Mouse (Mus musculus) thymus, postnatal 10 days (tissue): ENCODE measurements around the gene Vegfa.

ENCODE experiments used
- DNase-seq, 2 experiments: peaks; one replicate each; pipeline ENCODE4 v3.0.0; 2021; ENCODE audit warnings: low spot score in 2 of 2

Gene Vegfa

GRCm38 (mm10) chr17:46025927-46026668 lies 6.1 kb downstream of the Vegfa start:
- DNase-seq, result no peak

GRCm38 (mm10) chr17:46025207-46025606 lies 7.0 kb downstream of the Vegfa start:
- DNase-seq, result no peak

- no peak for DNase-seq
These were observed 8.0 kb downstream of the Vegfa start for GRCm38 (mm10) chr17:46024192-46024591.

- no peak for DNase-seq
These were observed 8.6 kb downstream of the Vegfa start for GRCm38 (mm10) chr17:46023572-46023971.

- no peak for DNase-seq
These were observed 9.2 kb downstream of the Vegfa start for GRCm38 (mm10) chr17:46022934-46023333.

GRCm38 (mm10) chr17:46022427-46022826 lies 9.7 kb downstream of the Vegfa start:
- no peak for DNase-seq

- no peak for DNase-seq
These were observed 10.4 kb downstream of the Vegfa start for GRCm38 (mm10) chr17:46021760-46022159.

- no peak for DNase-seq
These were observed 11.0 kb downstream of the Vegfa start for GRCm38 (mm10) chr17:46021173-46021572.

GRCm38 (mm10) chr17:46020579-46020978 lies 11.6 kb downstream of the Vegfa start:
- DNase-seq, result no peak

- no peak for DNase-seq
These were observed 13.5 kb downstream of the Vegfa start for GRCm38 (mm10) chr17:46018736-46019004.

GRCm38 (mm10) chr17:46017946-46018735 lies 14.0 kb downstream of the Vegfa start:
- no peak for DNase-seq

- DNase-seq, result no peak
These were observed 15.6 kb downstream of the Vegfa start for GRCm38 (mm10) chr17:46016617-46017016.

GRCm38 (mm10) chr17:46015967-46016366 lies 16.2 kb downstream of the Vegfa start:
- DNase-seq, result no peak

GRCm38 (mm10) chr17:46014935-46015334 lies 17.2 kb downstream of the Vegfa start:
- no peak for DNase-seq

- no peak for DNase-seq
These were observed 18.6 kb downstream of the Vegfa start for GRCm38 (mm10) chr17:46013549-46013948.

- DNase-seq, result no peak
These were observed 20.0 kb downstream of the Vegfa start for GRCm38 (mm10) chr17:46012211-46012610.

- DNase-seq, result no peak
These were observed 21.7 kb downstream of the Vegfa start for GRCm38 (mm10) chr17:46010462-46010861.

GRCm38 (mm10) chr17:46009182-46009581 lies 23.0 kb downstream of the Vegfa start:
- no peak for DNase-seq

GRCm38 (mm10) chr17:46005458-46005857 lies 26.7 kb downstream of the Vegfa start:
- DNase-seq, result no peak

GRCm38 (mm10) chr17:46004482-46004881 lies 27.7 kb downstream of the Vegfa start:
- no peak for DNase-seq

- no peak for DNase-seq
These were observed 28.3 kb downstream of the Vegfa start for GRCm38 (mm10) chr17:46003717-46004481.

- no peak for DNase-seq
These were observed 32.7 kb downstream of the Vegfa start for GRCm38 (mm10) chr17:45999366-45999940.
